Mouse (Mus musculus): Measurements from ENCODE around the gene Gne.
"Not testable (repeated sequence)": the region's sequence is repeated elsewhere in the genome, so short reads cannot be mapped to it uniquely, and the experiment has no call there.

Gene Gne

GRCm38 (mm10) chr4:44072146-44072872 lies 11.7 kb downstream of the Gne start:
- DNase-seq: peak; percentile 87

GRCm38 (mm10) chr4:44071741-44072145 lies 12.2 kb downstream of the Gne start:
- DNase-seq: no peak

- no peak for DNase-seq
Observed at GRCm38 (mm10) chr4:44070641-44071040, 13.3 kb downstream of the Gne start.

- DNase-seq: no peak
Observed at GRCm38 (mm10) chr4:44069411-44069810, 14.6 kb downstream of the Gne start.

GRCm38 (mm10) chr4:44068736-44069135 lies 15.2 kb downstream of the Gne start:
- no peak for DNase-seq

GRCm38 (mm10) chr4:44066891-44067290 lies 17.1 kb downstream of the Gne start:
- DNase-seq: no peak

- DNase-seq: peak; percentile 80
Observed at GRCm38 (mm10) chr4:44065355-44066025, 18.5 kb downstream of the Gne start.

GRCm38 (mm10) chr4:44062816-44063215 lies 21.2 kb downstream of the Gne start:
- no peak for DNase-seq

- no peak for DNase-seq
Observed at GRCm38 (mm10) chr4:44062062-44062461, 21.9 kb downstream of the Gne start.

GRCm38 (mm10) chr4:44059674-44060073 lies 24.3 kb downstream of the Gne start:
- DNase-seq: no peak

GRCm38 (mm10) chr4:44049812-44050211 lies 34.2 kb downstream of the Gne start:
- no peak for DNase-seq

- no peak for DNase-seq
Observed at GRCm38 (mm10) chr4:44046066-44046465, 37.9 kb downstream of the Gne start.

- no peak for DNase-seq
Observed at GRCm38 (mm10) chr4:44044685-44045356, 39.2 kb downstream of the Gne start.

- DNase-seq: not testable (repeated sequence)
Observed at GRCm38 (mm10) chr4:44043182-44043581, 40.8 kb downstream of the Gne start.

- DNase-seq: no peak
Observed at GRCm38 (mm10) chr4:44042429-44042828, 41.5 kb downstream of the Gne start.

GRCm38 (mm10) chr4:44040802-44041201 lies 43.2 kb downstream of the Gne start:
- DNase-seq: no peak

- no peak for DNase-seq
Observed at GRCm38 (mm10) chr4:44036455-44036854, 47.5 kb downstream of the Gne start.

- no peak for DNase-seq
Observed at GRCm38 (mm10) chr4:44031521-44031920, 52.5 kb downstream of the Gne start.

GRCm38 (mm10) chr4:44029661-44030066 lies 54.3 kb downstream of the Gne start:
- DNase-seq: peak; percentile 36

- peak; percentile 80 for DNase-seq
Observed at GRCm38 (mm10) chr4:44028303-44029135, 55.5 kb downstream of the Gne start.

GRCm38 (mm10) chr4:44025570-44025969 lies 58.4 kb downstream of the Gne start:
- DNase-seq: no peak

GRCm38 (mm10) chr4:44024241-44024640 lies 59.7 kb downstream of the Gne start:
- no peak for DNase-seq

- no peak for DNase-seq
Observed at GRCm38 (mm10) chr4:44023681-44024080, 60.3 kb downstream of the Gne start.

Data from layer of hippocampus, adult 9-11 months (tissue).